8 mouse cellular contexts compared by ENCODE assay signal in genomic region chr10:79853392-79853791, GRCm38 (mm10). TPM values are rescaled to one million over a fixed set of nuclear protein-coding genes. Genes with fewer than 3 reads are reported as not detected.
DNase-seq lines count a peak whose midpoint lies in the region; ATAC-seq and TF ChIP-seq lines count a peak whose summit lies in the region.

No protein-coding gene starts in this region.

- no peaks in the 10 kb centered on the region for H3K9me3 ChIP-seq in heart, embryonic 11.5 days (replicated peaks; ENCODE audit: control insufficient read depth, low read length)
- no peaks in the 10 kb centered on the region for H3K9me3 ChIP-seq in kidney, postnatal 0 days (replicated peaks; ENCODE audit: low read length)
- H3K9me3 ChIP-seq in liver, embryonic 12.5 days (replicated peaks) = no peaks in the 10 kb centered on the region
- H3K9me3 ChIP-seq in neural tube, embryonic 14.5 days (ENCODE audit: control insufficient read depth, low read length) = no peaks in the 10 kb centered on the region

- 1% methylated on average over 15 of the region's 15 CpGs for WGBS in bone marrow, adult 2 months
- WGBS in heart, embryonic 11.5 days (ENCODE audit: insufficient replicate concordance) = under 1% methylated on average over 15 of the region's 15 CpGs
- 0% methylated on average over 15 of the region's 15 CpGs for WGBS in kidney, postnatal 0 days
- WGBS in liver, embryonic 12.5 days (ENCODE audit: insufficient replicate concordance) = 1% methylated on average over 15 of the region's 15 CpGs
- WGBS in neural tube, embryonic 14.5 days = 0% methylated on average over 15 of the region's 15 CpGs

- H3K27me3 ChIP-seq in heart, embryonic 11.5 days (ENCODE audit: control insufficient read depth, insufficient read depth, low read length) = no peaks in the 10 kb centered on the region
- no peaks in the 10 kb centered on the region for H3K27me3 ChIP-seq in kidney, postnatal 0 days (ENCODE audit: insufficient read depth, low read length)
- H3K27me3 ChIP-seq in liver, embryonic 12.5 days (replicated peaks) = no peaks in the 10 kb centered on the region
- no peaks in the 10 kb centered on the region for H3K27me3 ChIP-seq in neural tube, embryonic 14.5 days (ENCODE audit: control insufficient read depth, insufficient read depth, low read length)

- TF ChIP-seq POLR2A in bone marrow, adult 2 months (IDR thresholded peaks at IDR 0.05; ENCODE audit: borderline replicate concordance, control insufficient read depth, low read depth, low read length) = no peak

- H3K4me1 ChIP-seq in bone marrow, adult 2 months (ENCODE audit: control insufficient read depth, insufficient read depth, low read length) = peaks cover 17% of the 10 kb centered on the region
- H3K4me1 ChIP-seq in heart, embryonic 11.5 days (ENCODE audit: control insufficient read depth, insufficient read depth, low read length) = peaks cover 47% of the 10 kb centered on the region
- H3K4me1 ChIP-seq in kidney, postnatal 0 days (replicated peaks; ENCODE audit: insufficient read depth, low read length) = peaks cover 35% of the 10 kb centered on the region
- H3K4me1 ChIP-seq in liver, embryonic 12.5 days = peaks cover 71% of the 10 kb centered on the region
- peaks cover 51% of the 10 kb centered on the region for H3K4me1 ChIP-seq in neural tube, embryonic 14.5 days (ENCODE audit: control insufficient read depth, insufficient read depth, low read length)

- peak overlapping the region; percentile 90 for H3K9ac ChIP-seq in heart, embryonic 11.5 days (ENCODE audit: low read depth, low read length)
- peak overlapping the region; percentile 65 for H3K9ac ChIP-seq in kidney, postnatal 0 days (ENCODE audit: low read depth, low read length)
- H3K9ac ChIP-seq in liver, embryonic 12.5 days = peak overlapping the region; percentile 85
- peak overlapping the region; percentile 64 for H3K9ac ChIP-seq in neural tube, embryonic 14.5 days (replicated peaks; ENCODE audit: low read depth, low read length)

- 0 out of 2 replicates have a peak, but pooled peaks have one; percentile 14 for ATAC-seq in erythroblast, adult 5-6 weeks (replicated peaks; ENCODE audit: low FRiP score, poor library complexity, severe bottlenecking)
- ATAC-seq in heart, embryonic 11.5 days (replicated peaks; ENCODE audit: insufficient number of reproducible peaks, low FRiP score, low TSS enrichment) = peak; percentile 49; the same call in 1 of the 2 replicates
- peak; percentile 30 for ATAC-seq in kidney, postnatal 0 days (replicated peaks; ENCODE audit: low FRiP score, low read depth)
- no peak for ATAC-seq in liver, embryonic 12.5 days
- peak; percentile 26 for ATAC-seq in neural tube, embryonic 14.5 days (ENCODE audit: low read depth)

- DNase-seq in 3T3-L1 (ENCODE audit: low read depth, low spot score) = peak; percentile 97
- peak; percentile 97 for DNase-seq in kidney, postnatal 0 days (ENCODE audit: low spot score)
- peak; percentile 60 to 69 for DNase-seq in thymus, adult 18-20 months

- TF ChIP-seq CTCF in bone marrow, adult 2 months (IDR thresholded peaks at IDR 0.05; ENCODE audit: control insufficient read depth, insufficient read depth, low read length) = no peak
- TF ChIP-seq CTCF in kidney, postnatal 0 days (IDR thresholded peaks at IDR 0.05; ENCODE audit: low read depth) = no peak

- H3K27ac ChIP-seq in bone marrow, adult 2 months (ENCODE audit: control insufficient read depth, insufficient read depth, low read depth, low read length, poor library complexity) = peak overlapping the region; percentile 86
- peak overlapping the region; percentile 100 for H3K27ac ChIP-seq in heart, embryonic 11.5 days (ENCODE audit: low read depth, low read length)
- H3K27ac ChIP-seq in kidney, postnatal 0 days = peak overlapping the region; percentile 99
- peak overlapping the region; percentile 99 for H3K27ac ChIP-seq in liver, embryonic 12.5 days
- H3K27ac ChIP-seq in neural tube, embryonic 14.5 days (ENCODE audit: low read depth, low read length) = peak overlapping the region; percentile 99

- H3K4me2 ChIP-seq in heart, embryonic 11.5 days = peak overlapping the region; percentile 89
- H3K4me2 ChIP-seq in kidney, postnatal 0 days (ENCODE audit: low read length) = peak overlapping the region; percentile 68
- H3K4me2 ChIP-seq in liver, embryonic 12.5 days = peak overlapping the region; percentile 96
- H3K4me2 ChIP-seq in neural tube, embryonic 14.5 days (ENCODE audit: low read depth, low read length) = peak overlapping the region; percentile 95

- peak overlapping the region; percentile 75 for H3K4me3 ChIP-seq in bone marrow, adult 2 months (replicated peaks; ENCODE audit: control insufficient read depth, low read depth, low read length)
- peak overlapping the region; percentile 86 for H3K4me3 ChIP-seq in heart, embryonic 11.5 days (ENCODE audit: low read depth, low read length)
- peak overlapping the region; percentile 24 for H3K4me3 ChIP-seq in kidney, postnatal 0 days (replicated peaks; ENCODE audit: low read depth, low read length)
- H3K4me3 ChIP-seq in liver, embryonic 12.5 days = peak overlapping the region; percentile 93
- H3K4me3 ChIP-seq in neural tube, embryonic 14.5 days (ENCODE audit: low read depth, low read length) = peak overlapping the region; percentile 97

- H3K36me3 ChIP-seq in heart, embryonic 11.5 days (ENCODE audit: control insufficient read depth, insufficient read depth, low read length) = peaks cover 2% of the 10 kb centered on the region; the same call in 1 of the 2 replicates
- 0 out of 2 replicates have a peak, but pooled peaks cover under 1% of the 10 kb centered on the region for H3K36me3 ChIP-seq in kidney, postnatal 0 days (ENCODE audit: insufficient read depth, low read length)
- H3K36me3 ChIP-seq in liver, embryonic 12.5 days = peaks cover 27% of the 10 kb centered on the region
- peaks cover 9% of the 10 kb centered on the region for H3K36me3 ChIP-seq in neural tube, embryonic 14.5 days (ENCODE audit: control insufficient read depth, insufficient read depth, low read length)

RNA-seq across cellular contexts. Expression of gene Ptbp1, which starts 0.8 kb away (rescaled TPM):
- polyA plus RNA-seq in bone marrow, adult 2 months (2011; ENCODE audit: insufficient read depth, insufficient read length, low replicate concordance, missing spikeins) = 113 and 188 TPM in 2 replicates
- total RNA-seq in erythroblast, adult 5-6 weeks (2015; ENCODE audit: low replicate concordance) = 45.2 and 66.7 TPM in 2 replicates
- total RNA-seq in erythroblast, adult 5-6 weeks (2017; ENCODE audit: low replicate concordance) = 38.2 and 53.2 TPM in 2 replicates
- 112 TPM in 2 replicates for polyA plus RNA-seq in heart, embryonic 11.5 days (2014; fragmentation: Nextera tagmentation; extraction: Ambion mirVana)
- polyA plus RNA-seq in kidney, postnatal 0 days (2015; fragmentation: Nextera tagmentation; extraction: Ambion mirVana) = 220 and 238 TPM in 2 replicates
- 207 and 211 TPM in 2 replicates for polyA plus RNA-seq in liver, embryonic 12.5 days (2016; fragmentation: Nextera tagmentation; extraction: Ambion mirVana)
- polyA plus RNA-seq in neural tube, embryonic 14.5 days (2014; fragmentation: Nextera tagmentation; extraction: Ambion mirVana) = 36.9 and 53.5 TPM in 2 replicates

RNA-seq across cellular contexts. Expression of gene Prtn3, which starts 20.9 kb away (rescaled TPM):
- polyA plus RNA-seq in bone marrow, adult 2 months (2011; ENCODE audit: insufficient read depth, insufficient read length, low replicate concordance, missing spikeins) = 143 and 259 TPM in 2 replicates
- 420 and 449 TPM in 2 replicates for total RNA-seq in erythroblast, adult 5-6 weeks (2015; ENCODE audit: low replicate concordance)
- 114 and 118 TPM in 2 replicates for total RNA-seq in erythroblast, adult 5-6 weeks (2017; ENCODE audit: low replicate concordance)
- polyA plus RNA-seq in heart, embryonic 11.5 days (2014; fragmentation: Nextera tagmentation; extraction: Ambion mirVana) = 2.5 and 3.9 TPM in 2 replicates
- 6.5 and 7.9 TPM in 2 replicates for polyA plus RNA-seq in kidney, postnatal 0 days (2015; fragmentation: Nextera tagmentation; extraction: Ambion mirVana)
- 38.4 and 38.6 TPM in 2 replicates for polyA plus RNA-seq in liver, embryonic 12.5 days (2016; fragmentation: Nextera tagmentation; extraction: Ambion mirVana)
- 11.1 and 12.4 TPM in 2 replicates for polyA plus RNA-seq in neural tube, embryonic 14.5 days (2014; fragmentation: Nextera tagmentation; extraction: Ambion mirVana)

RNA-seq across cellular contexts. Expression of gene Plppr3, which starts 21.0 kb away (rescaled TPM):
- 16.4 and 32.4 TPM in 2 replicates for polyA plus RNA-seq in bone marrow, adult 2 months (2011; ENCODE audit: insufficient read depth, insufficient read length, low replicate concordance, missing spikeins)
- total RNA-seq in erythroblast, adult 5-6 weeks (2015; ENCODE audit: low replicate concordance) = 2.1 and 3.1 TPM in 2 replicates
- 4.9 and 6.8 TPM in 2 replicates for total RNA-seq in erythroblast, adult 5-6 weeks (2017; ENCODE audit: low replicate concordance)
- 14.1 and 14.3 TPM in 2 replicates for polyA plus RNA-seq in heart, embryonic 11.5 days (2014; fragmentation: Nextera tagmentation; extraction: Ambion mirVana)
- 37.0 and 41.5 TPM in 2 replicates for polyA plus RNA-seq in kidney, postnatal 0 days (2015; fragmentation: Nextera tagmentation; extraction: Ambion mirVana)
- 8.2 and 10.0 TPM in 2 replicates for polyA plus RNA-seq in liver, embryonic 12.5 days (2016; fragmentation: Nextera tagmentation; extraction: Ambion mirVana)
- 299 and 327 TPM in 2 replicates for polyA plus RNA-seq in neural tube, embryonic 14.5 days (2014; fragmentation: Nextera tagmentation; extraction: Ambion mirVana)

RNA-seq across cellular contexts. Expression of gene Misp, which starts 32.6 kb away (rescaled TPM):
- not detected in 2 replicates for polyA plus RNA-seq in bone marrow, adult 2 months (2011; ENCODE audit: insufficient read depth, insufficient read length, low replicate concordance, missing spikeins)
- not detected in 2 replicates for total RNA-seq in erythroblast, adult 5-6 weeks (2015; ENCODE audit: low replicate concordance)
- total RNA-seq in erythroblast, adult 5-6 weeks (2017; ENCODE audit: low replicate concordance) = not detected in 2 replicates
- 0.63 and 0.89 TPM in 2 replicates for polyA plus RNA-seq in heart, embryonic 11.5 days (2014; fragmentation: Nextera tagmentation; extraction: Ambion mirVana)
- polyA plus RNA-seq in kidney, postnatal 0 days (2015; fragmentation: Nextera tagmentation; extraction: Ambion mirVana) = 24.5 and 24.8 TPM in 2 replicates
- 0.49 and 0.54 TPM in 2 replicates for polyA plus RNA-seq in liver, embryonic 12.5 days (2016; fragmentation: Nextera tagmentation; extraction: Ambion mirVana)
- 0.35 and 0.36 TPM in 2 replicates for polyA plus RNA-seq in neural tube, embryonic 14.5 days (2014; fragmentation: Nextera tagmentation; extraction: Ambion mirVana)

RNA-seq across cellular contexts. Expression of gene Elane, which starts 32.7 kb away (rescaled TPM):
- polyA plus RNA-seq in bone marrow, adult 2 months (2011; ENCODE audit: insufficient read depth, insufficient read length, low replicate concordance, missing spikeins) = 102 and 162 TPM in 2 replicates
- 996 and 1,031 TPM in 2 replicates for total RNA-seq in erythroblast, adult 5-6 weeks (2015; ENCODE audit: low replicate concordance)
- total RNA-seq in erythroblast, adult 5-6 weeks (2017; ENCODE audit: low replicate concordance) = 253 and 405 TPM in 2 replicates
- 0.31 and 0.49 TPM in 2 replicates for polyA plus RNA-seq in heart, embryonic 11.5 days (2014; fragmentation: Nextera tagmentation; extraction: Ambion mirVana)
- 0.14 TPM in 1 of 2 replicates, not detected in the other for polyA plus RNA-seq in kidney, postnatal 0 days (2015; fragmentation: Nextera tagmentation; extraction: Ambion mirVana)
- polyA plus RNA-seq in liver, embryonic 12.5 days (2016; fragmentation: Nextera tagmentation; extraction: Ambion mirVana) = 12.1 and 15.4 TPM in 2 replicates
- polyA plus RNA-seq in neural tube, embryonic 14.5 days (2014; fragmentation: Nextera tagmentation; extraction: Ambion mirVana) = 0.55 TPM in 1 of 2 replicates, not detected in the other

Comparison
In these comparisons a context has a peak if more than half of its experiments do, and no peak if none do; other contexts are left out.
1. H3K4me3 ChIP-seq: peak in every context shown above with its lines; median percentile 97 in neural tube, embryonic 14.5 days; 93 in liver, embryonic 12.5 days; 86 in heart, embryonic 11.5 days; 75 in bone marrow, adult 2 months; 24 in kidney, postnatal 0 days.